Mouse (Mus musculus) heart, adult 2 months (tissue): Measurements from ENCODE around the gene Nme2. TPM values are rescaled to one million over a fixed set of nuclear protein-coding genes. Genes with fewer than 3 reads are reported as not detected.

Experiments used
- DNase-seq, 2 experiments: peaks; one replicate each; pipeline ENCODE4 v3.0.0; 2021
- H3K27ac ChIP-seq: fragments of 200-600 bp; 2 replicates; pipeline ENCODE4 v1.8.1; 2022
- H3K27me3 ChIP-seq: fragments of 200-500 bp; 2 replicates; pipeline ENCODE4 v1.6.1; 2012; ENCODE audit warnings: mild to moderate bottlenecking, low read length, inconsistent platforms, mixed read lengths; ENCODE audit not compliant: control insufficient read depth, insufficient read depth
- H3K36me3 ChIP-seq: fragments of 200-500 bp; 2 replicates; pipeline ENCODE4 v1.6.1; 2012; ENCODE audit warnings: low read length, inconsistent platforms; ENCODE audit not compliant: control insufficient read depth, insufficient read depth
- H3K4me1 ChIP-seq: fragments of 200-500 bp; 2 replicates; pipeline ENCODE4 v1.6.1; 2011; ENCODE audit warnings: low read length; ENCODE audit not compliant: control insufficient read depth, insufficient read depth
- H3K4me3 ChIP-seq: fragments of 200-600 bp; 2 replicates; pipeline ENCODE4 v1.8.1; 2022
- H3K79me2 ChIP-seq: fragments of 200-500 bp; replicated peaks from 2 replicates; pipeline ENCODE4 v1.6.1; 2012; ENCODE audit warnings: mild to moderate bottlenecking, inconsistent platforms, low read length, moderate library complexity, mixed read lengths; ENCODE audit not compliant: control insufficient read depth, insufficient read depth
- H3K9ac ChIP-seq: fragments of 200-500 bp; 2 replicates; pipeline ENCODE4 v1.6.1; 2012; ENCODE audit warnings: low read depth, mild to moderate bottlenecking, control low read depth, inconsistent platforms, low read length, mixed read lengths
- CTCF ChIP-seq: fragments of 200-600 bp; IDR thresholded peaks from 2 replicates; pipeline ENCODE4 v1.8.1; 2022; ENCODE audit warnings: antibody characterized with exemption, mild to moderate bottlenecking, moderate library complexity
- EP300 ChIP-seq: fragments of 200-500 bp; IDR thresholded peaks from 2 replicates; pipeline ENCODE4 v1.6.1; 2011; ENCODE audit warnings: low read depth, low read length, control low read depth; ENCODE audit not compliant: insufficient read depth
- POLR2A ChIP-seq: fragments of 200-500 bp; IDR thresholded peaks from 2 replicates; pipeline ENCODE4 v1.6.1; 2011; ENCODE audit warnings: mild to moderate bottlenecking, low read depth, low read length, control low read depth; ENCODE audit not compliant: insufficient read depth
- WGBS: fragments of 180-500 bp; shearing (Covaris S2); methylation state at CpG from one replicate; pipeline ENCODE4 v1.1.7; 2018; 5-methylcytosine and 5-hydroxymethylcytosine counted together
- intact Hi-C: fragments of 180-260 bp; cut with DNase I; formaldehyde crosslinking; loops from one replicate; pipeline ENCODE4 v1.15.1; 2025
- polyA plus RNA-seq: library from polyadenylated mRNA; depleted of rRNA; stranded (reverse); fragments of >200 nt; gene quantifications from 2 replicates; pipeline ENCODE4 v1.2.3, GENCODE M21; 2012
- total RNA-seq, 2 experiments: library from RNA; stranded (reverse); gene quantifications; 2 replicates each; pipeline ENCODE4 v1.2.3; 2021

Gene Nme2
- total and polyA plus RNA-seq, 3 experiments, result 474 to 1,129 (median 935) TPM

- 30% methylated on average over 13 of the region's 13 CpGs for whole genome bisulfite sequencing
- H3K36me3 ChIP-seq, result peaks cover 9% of the 10 kb centered on the region; the same call in 1 of the 2 replicates
- peak overlapping the region; percentile 72 for H3K4me3 ChIP-seq
- H3K27me3 ChIP-seq, result no peaks in the 10 kb centered on the region
- TF ChIP-seq POLR2A (no peak), CTCF (no peak), EP300 (no peak; the same call in 1 of the 2 replicates)
- H3K27ac ChIP-seq, result peak overlapping the region; percentile 81
- peak overlapping the region; percentile 81 for H3K9ac ChIP-seq
- peaks cover 10% of the 10 kb centered on the region for H3K4me1 ChIP-seq
- H3K79me2 ChIP-seq, result no peaks in the 10 kb centered on the region
- DNase-seq, result no peak
- intact Hi-C loops, result loop anchor here (5.0 kb wide), 2 partner anchors 43 to 67 kb away; partner anchors contain the start of genes Mbtd1, Spag9 and Utp18
Observed at GRCm38 (mm10) chr11:93954738-93955255, 1.3 kb downstream of the Nme2 start.

DNA sequence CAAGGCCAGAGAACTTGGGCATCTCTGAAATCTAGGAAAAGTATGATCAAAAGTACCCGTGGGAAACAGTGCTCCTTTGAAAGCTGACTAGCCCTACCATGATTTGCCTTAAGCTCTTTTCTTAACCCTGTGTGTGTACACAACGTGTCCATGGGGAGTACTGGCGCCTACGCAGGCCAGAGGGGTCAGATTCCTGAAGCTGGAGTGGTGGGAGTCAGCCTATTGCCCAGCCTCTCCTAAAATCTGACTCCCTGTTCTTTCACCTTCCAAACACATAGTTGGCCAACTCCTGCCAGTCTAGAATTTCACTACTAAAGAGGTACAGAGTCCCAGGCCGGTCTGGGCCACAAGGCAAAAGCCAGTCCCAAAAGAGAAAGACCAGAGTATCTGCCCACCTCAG, 3.7 kb downstream of the Nme2 start:
- intact Hi-C loops, result no loop called here
- H3K4me1 ChIP-seq, result peaks cover 10% of the 10 kb centered on the region
- no peaks in the 10 kb centered on the region for H3K27me3 ChIP-seq
- H3K36me3 ChIP-seq, result peaks cover 9% of the 10 kb centered on the region
- WGBS, result 73% methylated on average over 5 of the region's 5 CpGs
- H3K27ac ChIP-seq, result no peak overlapping the region
- no peak for DNase-seq
- TF ChIP-seq CTCF (no peak), POLR2A (no peak), EP300 (no peak)
- no peak overlapping the region for H3K4me3 ChIP-seq
- no peaks in the 10 kb centered on the region for H3K79me2 ChIP-seq
- no peak overlapping the region for H3K9ac ChIP-seq

- H3K36me3 ChIP-seq, result peaks cover 9% of the 10 kb centered on the region
- intact Hi-C loops, result no loop called here
- 83% methylated on average over 1 of the region's 1 CpGs for WGBS
Observed at GRCm38 (mm10) chr11:93950045-93950444, 6.0 kb downstream of the Nme2 start.

DNA sequence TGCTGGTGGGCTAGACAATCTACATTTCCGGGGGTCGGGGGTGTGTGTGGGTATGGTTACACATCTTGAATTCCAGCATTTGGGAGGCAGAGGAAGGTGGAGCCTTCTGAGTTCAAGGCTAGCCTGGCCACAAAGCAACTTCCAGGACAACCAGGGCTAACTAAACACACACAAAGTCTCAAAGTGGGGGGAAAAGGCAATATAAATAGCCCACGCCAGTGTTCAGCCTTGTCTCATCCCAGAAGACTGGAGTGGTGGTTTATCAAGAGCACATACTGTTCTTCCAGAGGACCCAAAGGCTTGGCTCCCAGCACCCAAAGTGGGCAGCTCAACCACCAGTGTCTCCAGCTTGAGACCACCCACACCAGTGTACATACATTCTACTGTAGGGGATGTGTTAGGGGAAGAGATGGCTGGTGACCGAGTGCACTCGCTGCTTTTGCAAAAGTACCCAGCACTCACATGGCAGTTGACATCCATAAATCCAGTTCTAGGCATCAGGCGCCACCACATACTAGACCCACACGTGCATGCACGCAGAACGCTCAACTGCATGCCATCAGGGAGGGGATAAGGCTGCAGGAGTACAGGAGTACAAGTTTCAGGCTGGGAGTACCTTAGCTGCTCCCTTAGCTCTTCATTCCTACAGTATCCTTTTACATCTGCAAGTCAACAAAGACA, 7.0 kb downstream of the Nme2 start:
- Histone ChIP-seq H3K4me1 (peaks cover 1% of the 10 kb centered on the region; the same call in 1 of the 2 replicates), H3K27me3 (no peaks in the 10 kb centered on the region), H3K9ac (no peak overlapping the region), H3K79me2 (no peaks in the 10 kb centered on the region), H3K27ac (no peak overlapping the region), H3K4me3 (no peak overlapping the region), H3K36me3 (peaks cover 9% of the 10 kb centered on the region)
- WGBS, result 87% methylated on average over 9 of the region's 9 CpGs
- no peak for DNase-seq
- no peak for TF ChIP-seq EP300
- no peak for TF ChIP-seq CTCF
- no peak; the same call in 1 of the 2 replicates for TF ChIP-seq POLR2A
- intact Hi-C loops, result no loop called here

More at GRCm38 (mm10) chr11:93950045-93950444, 6.0 kb downstream of the Nme2 start:
- TF ChIP-seq CTCF (peak; percentile 23; the same call in 1 of the 2 replicates), POLR2A (no peak)
- H3K27ac ChIP-seq, result no peak overlapping the region
- no peak overlapping the region for H3K9ac ChIP-seq
- peaks cover 4% of the 10 kb centered on the region for H3K4me1 ChIP-seq
- H3K27me3 ChIP-seq, result no peaks in the 10 kb centered on the region
- no peak for DNase-seq
- H3K79me2 ChIP-seq, result no peaks in the 10 kb centered on the region
- H3K4me3 ChIP-seq, result no peak overlapping the region

- DNase-seq, result no peak
- Histone ChIP-seq H3K36me3 (no peaks in the 10 kb centered on the region; the same call in 1 of the 2 replicates), H3K4me3 (no peak overlapping the region), H3K9ac (no peak overlapping the region), H3K27ac (no peak overlapping the region), H3K79me2 (no peaks in the 10 kb centered on the region), H3K4me1 (no peaks in the 10 kb centered on the region), H3K27me3 (no peaks in the 10 kb centered on the region)
- intact Hi-C loops, result no loop called here
- TF ChIP-seq EP300 (no peak), POLR2A (no peak), CTCF (no peak)
- 79% methylated on average over 3 of the region's 3 CpGs for WGBS
Observed at GRCm38 (mm10) chr11:93944986-93945385, 11.1 kb downstream of the Nme2 start.

DNA sequence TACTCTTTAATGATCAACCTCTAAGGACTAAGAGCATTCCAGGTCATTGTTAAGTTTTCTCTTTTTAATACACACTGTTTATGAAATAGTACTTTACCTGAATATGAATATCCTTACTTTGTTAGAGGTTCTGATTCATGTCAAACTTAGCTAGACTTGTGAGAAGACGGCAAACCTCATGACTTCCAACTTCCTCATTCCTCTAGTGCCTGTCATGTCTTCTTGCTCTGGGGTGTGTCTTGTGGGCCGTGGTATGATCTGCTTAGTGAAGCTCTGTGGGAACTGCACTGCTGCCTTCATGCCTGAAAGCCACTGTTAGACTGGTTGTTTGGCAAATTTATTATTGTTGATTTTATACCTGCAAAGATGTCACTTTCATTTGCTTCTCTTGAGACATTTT, 15.2 kb downstream of the Nme2 start:
- 46% methylated on average over 2 of the region's 2 CpGs for WGBS
- Histone ChIP-seq H3K27me3 (no peaks in the 10 kb centered on the region), H3K9ac (no peak overlapping the region), H3K4me1 (no peaks in the 10 kb centered on the region), H3K4me3 (no peak overlapping the region), H3K36me3 (no peaks in the 10 kb centered on the region; the same call in 1 of the 2 replicates), H3K27ac (no peak overlapping the region), H3K79me2 (no peaks in the 10 kb centered on the region)
- intact Hi-C loops, result no loop called here
- DNase-seq, result no peak
- no peak for TF ChIP-seq CTCF
- TF ChIP-seq POLR2A, result no peak
- TF ChIP-seq EP300, result no peak
